Mouse (Mus musculus): ENCODE measurements around the gene Gm9732.
"Not testable (repeated sequence)": the region's sequence is repeated elsewhere in the genome, so short reads cannot be mapped to it uniquely, and the experiment has no call there.

The Gm9732 gene

DNA sequence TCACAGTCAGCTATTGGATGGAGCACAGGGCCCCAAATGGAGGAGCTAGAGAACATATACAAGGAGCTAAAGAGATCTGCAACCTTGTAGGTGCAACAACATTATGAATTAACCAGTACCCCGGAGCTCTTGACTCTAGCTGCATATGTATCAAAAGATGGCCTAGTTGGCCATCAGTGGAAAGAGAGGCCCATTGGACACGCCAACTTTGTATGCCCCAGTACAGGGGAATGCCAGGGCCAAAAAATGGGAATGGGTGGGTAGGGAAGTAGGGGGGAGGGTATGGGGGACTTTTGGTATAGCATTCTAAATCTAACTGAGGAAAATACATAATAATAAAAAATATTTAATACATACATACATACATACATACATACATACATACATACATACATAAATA is 78.1 kb downstream of the Gm9732 start:
- CTCF ChIA-PET: interaction anchor here in 1 of 4 experiments (0.6 kb wide), 1 partner anchor 48 kb away, joined by 3 read pairs; no protein-coding TSS in a partner anchor
- POLR2A ChIA-PET: not testable (repeated sequence)
